Mouse (Mus musculus): Measurements from ENCODE around the gene Cox7a1. TPM values are rescaled to one million over a fixed set of nuclear protein-coding genes. Genes with fewer than 3 reads are reported as not detected.
"Not testable (repeated sequence)": the region's sequence is repeated elsewhere in the genome, so short reads cannot be mapped to it uniquely, and the experiment has no call there.

Cox7a1 gene
- total RNA-seq (2021), result 1,000 to 10,000 TPM; 1,873 to 1,882 TPM
- long read RNA-seq, experiment 1, transcript Cox7a1-202 (4 exons, 485 nt), result minor isoform, 12 of 365 reads
- long read RNA-seq, experiment 1, transcript Cox7a1-201 (4 exons, 393 nt), result major isoform, 304 of 365 reads
- long read RNA-seq, experiment 1, partial matches to known transcripts, result 46 of 365 reads
- long read RNA-seq, experiment 1, other reads (novel, unspliced or antisense), result 3 of 365 reads
- long read RNA-seq, experiment 2, transcript Cox7a1-202 (4 exons, 485 nt), result minor isoform, 22 of 576 reads
- long read RNA-seq, experiment 2, transcript Cox7a1-201 (4 exons, 393 nt), result major isoform, 455 of 576 reads
- long read RNA-seq, experiment 2, partial matches to known transcripts, result 92 of 576 reads
- long read RNA-seq, experiment 2, other reads (novel, unspliced or antisense), result 7 of 576 reads

- intact Hi-C loops (cut with DNase I), result loop anchor here (2.0 to 5.0 kb wide), 2 partner anchors 15 to 33 kb away; partner anchors contain the start of gene Capns1
- DNase-seq, result peak; percentile 87 to 93
Observed at GRCm38 (mm10) chr7:30183879-30184289, at the start of gene Cox7a1. TSS of gene Cox7a1 (plus strand) at chr7:30184144.

GRCm38 (mm10) chr7:30136826-30137225, 47.1 kb upstream of the Cox7a1 start:
- DNase-seq, result no peak
- intact Hi-C loops (cut with DNase I), result no loop called here

GRCm38 (mm10) chr7:30143170-30143554, 40.8 kb upstream of the Cox7a1 start:
- DNase-seq, result no peak
- intact Hi-C loops (cut with DNase I), result no loop called here

- peak; percentile 65 to 72 for DNase-seq
- intact Hi-C loops (cut with DNase I), result no loop called here
Observed at GRCm38 (mm10) chr7:30143555-30144209, 40.3 kb upstream of the Cox7a1 start.

GRCm38 (mm10) chr7:30147011-30147410, 36.9 kb upstream of the Cox7a1 start:
- no peak for DNase-seq
- intact Hi-C loops (cut with DNase I), result no loop called here

- no peak for DNase-seq
- intact Hi-C loops (cut with DNase I), result loop anchor here (5.0 kb wide), 1 partner anchor 52 kb away; no protein-coding TSS in a partner anchor
Observed at GRCm38 (mm10) chr7:30154040-30154439, 29.9 kb upstream of the Cox7a1 start.

GRCm38 (mm10) chr7:30155507-30155906, 28.4 kb upstream of the Cox7a1 start:
- intact Hi-C loops (cut with DNase I), result no loop called here
- no peak for DNase-seq

- intact Hi-C loops (cut with DNase I), result no loop called here
- DNase-seq, result no peak
Observed at GRCm38 (mm10) chr7:30163113-30163512, 20.8 kb upstream of the Cox7a1 start.

- DNase-seq, result no peak
- intact Hi-C loops (cut with DNase I), result loop anchor here (5.0 kb wide), 1 partner anchor 67 kb away; no protein-coding TSS in a partner anchor
Observed at GRCm38 (mm10) chr7:30164745-30165144, 19.2 kb upstream of the Cox7a1 start.

- intact Hi-C loops (cut with DNase I), result loop anchor here (5.0 kb wide), 1 partner anchor 72 kb away; no protein-coding TSS in a partner anchor
- no peak for DNase-seq
Observed at GRCm38 (mm10) chr7:30168914-30169582, 14.9 kb upstream of the Cox7a1 start.

GRCm38 (mm10) chr7:30169583-30170282, 14.2 kb upstream of the Cox7a1 start, which contains the start of gene Zfp146:
TSS of gene Zfp146 (minus strand) at chr7:30169750.
- DNase-seq, result peak; percentile 86 to 92
- intact Hi-C loops (cut with DNase I), result loop anchor here (5.0 kb wide), 1 partner anchor 72 kb away; no protein-coding TSS in a partner anchor

GRCm38 (mm10) chr7:30170283-30170951, 13.5 kb upstream of the Cox7a1 start:
- DNase-seq, result no peak
- intact Hi-C loops (cut with DNase I), result no loop called here

GRCm38 (mm10) chr7:30176474-30176873, 7.5 kb upstream of the Cox7a1 start:
- no peak for DNase-seq
- intact Hi-C loops (cut with DNase I), result no loop called here

- no peak for DNase-seq
- intact Hi-C loops (cut with DNase I), result no loop called here
Observed at GRCm38 (mm10) chr7:30178256-30178655, 5.7 kb upstream of the Cox7a1 start.

- DNase-seq, result peak; percentile 73 to 83
Observed at GRCm38 (mm10) chr7:30181308-30181707, 2.6 kb upstream of the Cox7a1 start.

GRCm38 (mm10) chr7:30181929-30182328, 2.0 kb upstream of the Cox7a1 start:
- intact Hi-C loops (cut with DNase I), result loop anchor here (1.0 to 5.0 kb wide), 2 partner anchors 22 to 35 kb away; no protein-coding TSS in a partner anchor

More at GRCm38 (mm10) chr7:30181308-30181707, 2.6 kb upstream of the Cox7a1 start:
- intact Hi-C loops (cut with DNase I), result loop anchor here (1.0 to 5.0 kb wide), 2 partner anchors 23 to 36 kb away; no protein-coding TSS in a partner anchor

GRCm38 (mm10) chr7:30183189-30183588, 755 bp upstream of the Cox7a1 start:
- intact Hi-C loops (cut with DNase I), result loop anchor here (5.0 kb wide), 1 partner anchor 34 kb away; no protein-coding TSS in a partner anchor
- DNase-seq, result not testable (repeated sequence)

More at GRCm38 (mm10) chr7:30181929-30182328, 2.0 kb upstream of the Cox7a1 start:
- not testable (repeated sequence) for DNase-seq

GRCm38 (mm10) chr7:30184641-30185348, 851 bp downstream of the Cox7a1 start:
- DNase-seq, result no peak
- intact Hi-C loops (cut with DNase I), result loop anchor here (2.0 to 5.0 kb wide), 2 partner anchors 14 to 33 kb away; partner anchors contain the start of gene Capns1

All from heart, postnatal 14 days (tissue).